Mouse (Mus musculus) limb, embryonic 12.5 days (tissue): ENCODE data around the gene Ttc9c. TPM values are rescaled to one million over a fixed set of nuclear protein-coding genes. Genes with fewer than 3 reads are reported as not detected.
"Not testable (repeated sequence)": the region's sequence is repeated elsewhere in the genome, so short reads cannot be mapped to it uniquely, and the experiment has no call there.

Experiments used
- ATAC-seq: fragments of 200-750 bp; cut with Nextera tagmentation; 2 replicates; pipeline ENCODE4 v1.8.0; 2017; ENCODE audit warnings: low read depth, moderate TSS enrichment; ENCODE audit not compliant: insufficient number of reproducible peaks, insufficient read depth, low FRiP score, low TSS enrichment
- H3K27ac ChIP-seq: fragments of 300-500 bp; sonication (generic); 2 replicates; pipeline ENCODE4 v1.5.1; 2016; ENCODE audit warnings: mild to moderate bottlenecking, moderate library complexity
- H3K27me3 ChIP-seq: fragments of 300-500 bp; sonication (generic); 2 replicates; pipeline ENCODE4 v1.6.1; 2016; ENCODE audit warnings: mild to moderate bottlenecking, moderate library complexity
- H3K36me3 ChIP-seq: fragments of 300-500 bp; sonication (generic); 2 replicates; pipeline ENCODE4 v1.6.1; 2016; ENCODE audit warnings: mild to moderate bottlenecking, moderate library complexity
- H3K4me1 ChIP-seq: fragments of 300-500 bp; sonication (generic); replicated peaks from 2 replicates; pipeline ENCODE4 v1.6.1; 2016
- H3K4me2 ChIP-seq: fragments of 300-500 bp; sonication (generic); 2 replicates; pipeline ENCODE4 v1.6.1; 2016; ENCODE audit warnings: mild to moderate bottlenecking, moderate library complexity
- H3K4me3 ChIP-seq: fragments of 300-500 bp; sonication (generic); replicated peaks from 2 replicates; pipeline ENCODE4 v1.5.1; 2016; ENCODE audit warnings: mild to moderate bottlenecking
- H3K9ac ChIP-seq: fragments of 300-500 bp; sonication (generic); replicated peaks from 2 replicates; pipeline ENCODE4 v1.6.1; 2016; ENCODE audit warnings: mild to moderate bottlenecking, moderate library complexity
- H3K9me3 ChIP-seq: fragments of 300-500 bp; sonication (generic); 2 replicates; pipeline ENCODE4 v1.6.1; 2016; ENCODE audit warnings: mild to moderate bottlenecking, moderate library complexity
- WGBS: fragments of 180-500 bp; shearing (Covaris S2); methylation state at CpG from one replicate; pipeline ENCODE4 v1.1.7; 2016; 5-methylcytosine and 5-hydroxymethylcytosine counted together
- polyA plus RNA-seq: library from polyadenylated mRNA; unstranded; fragments of >200 nt; fragmentation: Nextera tagmentation; extraction: Ambion mirVana; gene quantifications from 2 replicates; pipeline ENCODE4 v1.2.1, GENCODE M21; 2016

The Ttc9c gene
- polyA plus RNA-seq, 1 experiment from 2014 or later, result 77.2 TPM

DNA sequence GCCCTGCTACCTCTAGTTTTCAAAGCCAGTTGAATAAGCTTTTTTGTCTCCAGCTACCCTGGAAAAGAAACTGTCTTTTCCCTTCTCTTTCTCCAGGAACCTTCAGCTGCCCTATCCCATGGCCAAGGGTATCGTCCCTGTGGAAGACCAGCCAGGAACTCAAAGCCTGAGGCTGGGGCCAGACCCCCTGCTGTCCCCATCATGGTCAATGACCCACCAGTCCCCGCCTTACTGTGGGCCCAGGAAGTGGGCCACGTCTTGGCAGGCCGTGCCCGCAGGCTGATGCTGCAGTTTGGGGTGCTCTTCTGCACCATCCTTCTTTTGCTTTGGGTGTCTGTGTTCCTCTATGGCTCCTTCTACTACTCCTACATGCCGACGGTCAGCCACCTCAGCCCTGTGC lies 21.9 kb upstream of the Ttc9c start:
- Histone ChIP-seq H3K27ac (no peak overlapping the region), H3K36me3 (peaks cover 29% of the 10 kb centered on the region), H3K4me3 (peak overlapping the region; percentile 44), H3K4me1 (peaks cover 32% of the 10 kb centered on the region), H3K9me3 (no peaks in the 10 kb centered on the region), H3K9ac (peak overlapping the region; percentile 67; the same call in 1 of the 2 replicates), H3K4me2 (peak overlapping the region; percentile 73), H3K27me3 (no peaks in the 10 kb centered on the region)
- no peak for ATAC-seq
- WGBS, result 86% methylated on average over 7 of the region's 7 CpGs

GRCm38 (mm10) chr19:8839908-8840791 lies 21.0 kb upstream of the Ttc9c start:
- peaks cover 32% of the 10 kb centered on the region for H3K4me1 ChIP-seq
- peak overlapping the region; percentile 52 for H3K4me3 ChIP-seq
- 24% methylated on average over 29 of the region's 29 CpGs for WGBS
- peaks cover 31% of the 10 kb centered on the region for H3K36me3 ChIP-seq
- 0 out of 2 replicates have a peak overlapping the region, but pooled peaks have one; percentile 20 for H3K27ac ChIP-seq
- ATAC-seq, result no peak
- H3K9me3 ChIP-seq, result no peaks in the 10 kb centered on the region
- H3K4me2 ChIP-seq, result peak overlapping the region; percentile 73
- H3K27me3 ChIP-seq, result no peaks in the 10 kb centered on the region
- H3K9ac ChIP-seq, result peak overlapping the region; percentile 67

DNA sequence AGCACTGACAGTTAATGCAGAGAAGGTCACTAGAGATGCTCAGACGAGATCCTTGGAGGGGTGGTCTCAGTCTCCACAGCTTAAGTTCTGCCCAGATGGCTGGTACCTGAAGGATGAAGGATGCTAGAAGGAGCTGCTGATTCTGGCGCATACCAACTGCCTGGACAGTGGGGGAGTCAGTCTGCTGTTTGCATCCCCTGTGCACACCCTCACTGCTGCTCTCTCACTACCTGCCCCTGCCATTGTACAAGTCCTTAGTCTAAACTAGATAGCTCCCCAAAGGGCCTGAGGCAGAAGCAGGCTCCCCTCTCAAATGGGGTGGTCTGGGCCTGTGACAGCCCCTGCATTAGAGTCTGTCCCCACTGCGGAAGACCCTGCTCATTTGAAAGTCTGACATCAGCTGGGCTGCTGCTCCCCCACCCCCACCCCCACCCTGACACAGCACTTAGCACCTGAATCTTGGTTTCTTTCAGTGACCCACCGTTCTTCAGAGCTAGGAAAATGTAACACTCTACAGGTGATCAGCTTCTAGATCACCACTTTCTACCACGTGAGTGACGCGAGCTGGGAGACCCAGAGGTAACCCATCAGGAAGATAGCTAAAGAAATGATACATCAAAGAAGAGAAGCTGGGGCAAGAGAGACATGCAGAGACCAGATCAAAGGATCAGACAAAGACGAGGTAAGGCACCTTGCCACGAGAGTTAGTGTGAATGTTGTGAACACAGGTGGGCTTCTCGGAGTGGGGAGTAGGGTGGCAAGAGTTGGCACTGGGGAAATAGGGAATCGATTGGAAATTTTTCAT lies 20.2 kb upstream of the Ttc9c start, which contains the start of gene Gng3:
TSS of gene Gng3 (minus strand) at position 92 of the 805 bp plus-strand sequence.
- Histone ChIP-seq H3K4me3 (peak within 1 kb of the TSS; percentile 52), H3K9ac (peak within 1 kb of the TSS; percentile 76), H3K27me3 (no peaks in the 10 kb centered on the region), H3K9me3 (no peaks in the 10 kb centered on the region), H3K27ac (peak within 1 kb of the TSS; percentile 98), H3K4me1 (peaks cover 32% of the 10 kb centered on the region), H3K36me3 (peaks cover 38% of the 10 kb centered on the region), H3K4me2 (peak within 1 kb of the TSS; percentile 73)
- 42% methylated on average over 11 of the region's 11 CpGs for WGBS
- peak; percentile 41; the same call in 1 of the 2 replicates for ATAC-seq

GRCm38 (mm10) chr19:8838041-8838730 lies 19.1 kb upstream of the Ttc9c start:
- Histone ChIP-seq H3K9ac (peak overlapping the region; percentile 76), H3K4me1 (peaks cover 32% of the 10 kb centered on the region), H3K27ac (peak overlapping the region; percentile 98), H3K4me2 (peak overlapping the region; percentile 68), H3K36me3 (peaks cover 49% of the 10 kb centered on the region), H3K27me3 (no peaks in the 10 kb centered on the region), H3K9me3 (no peaks in the 10 kb centered on the region), H3K4me3 (peak overlapping the region; percentile 52)
- WGBS, result 21% methylated on average over 15 of the region's 15 CpGs
- ATAC-seq, result no peak

GRCm38 (mm10) chr19:8837251-8837791 lies 18.2 kb upstream of the Ttc9c start, which contains the start of gene Bscl2:
Gene Bscl2, plus strand, starts transcription at chr19:8837467.
- WGBS, result under 1% methylated on average over 38 of the region's 38 CpGs
- ATAC-seq, result peak; percentile 79
- H3K4me2 ChIP-seq, result peak within 1 kb of the TSS; percentile 68
- peak within 1 kb of the TSS; percentile 52 for H3K4me3 ChIP-seq
- H3K9me3 ChIP-seq, result no peaks in the 10 kb centered on the region
- H3K9ac ChIP-seq, result peak within 1 kb of the TSS; percentile 76
- peaks cover 32% of the 10 kb centered on the region for H3K4me1 ChIP-seq
- H3K36me3 ChIP-seq, result peaks cover 50% of the 10 kb centered on the region
- no peaks in the 10 kb centered on the region for H3K27me3 ChIP-seq
- H3K27ac ChIP-seq, result peak within 1 kb of the TSS; percentile 98

- not testable (repeated sequence) for H3K9ac ChIP-seq, H3K9me3 ChIP-seq, H3K27me3 ChIP-seq, ATAC-seq, H3K4me3 ChIP-seq, H3K4me2 ChIP-seq
- 0 out of 2 replicates have a peak overlapping the region, but pooled peaks have one; percentile 98 for H3K27ac ChIP-seq
- 97% methylated on average over 10 of the region's 10 CpGs for WGBS
- H3K4me1 ChIP-seq, result peaks cover 32% of the 10 kb centered on the region
- peaks cover 55% of the 10 kb centered on the region for H3K36me3 ChIP-seq
Measured at GRCm38 (mm10) chr19:8836327-8836726, 17.2 kb upstream of the Ttc9c start.

DNA sequence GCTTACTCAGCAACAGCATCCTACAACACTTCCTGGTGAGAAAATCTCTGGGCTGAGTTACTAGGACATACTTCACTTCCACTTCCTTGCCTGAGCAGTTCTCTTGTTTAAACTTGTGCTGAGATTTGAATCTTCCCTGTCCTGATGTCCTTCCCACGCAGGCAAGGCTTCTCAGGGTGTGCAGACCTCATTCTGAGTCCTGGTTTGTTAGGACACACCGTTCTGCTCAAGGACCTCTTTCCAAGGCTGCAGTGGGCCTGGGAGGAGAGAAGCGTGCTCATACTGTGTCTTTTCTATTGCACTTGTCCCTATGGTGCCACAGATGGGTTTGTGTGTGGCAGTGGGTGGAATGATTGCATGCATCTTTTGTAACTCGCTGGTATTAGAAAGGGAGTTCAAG lies 13.8 kb upstream of the Ttc9c start:
- Histone ChIP-seq H3K27me3 (no peaks in the 10 kb centered on the region), H3K9ac (no peak overlapping the region), H3K9me3 (no peaks in the 10 kb centered on the region), H3K36me3 (peaks cover 84% of the 10 kb centered on the region), H3K4me3 (no peak overlapping the region), H3K4me2 (no peak overlapping the region), H3K4me1 (peaks cover under 1% of the 10 kb centered on the region; the same call in 1 of the 2 replicates), H3K27ac (no peak overlapping the region)
- no peak for ATAC-seq
- 93% methylated on average over 4 of the region's 4 CpGs for WGBS

DNA sequence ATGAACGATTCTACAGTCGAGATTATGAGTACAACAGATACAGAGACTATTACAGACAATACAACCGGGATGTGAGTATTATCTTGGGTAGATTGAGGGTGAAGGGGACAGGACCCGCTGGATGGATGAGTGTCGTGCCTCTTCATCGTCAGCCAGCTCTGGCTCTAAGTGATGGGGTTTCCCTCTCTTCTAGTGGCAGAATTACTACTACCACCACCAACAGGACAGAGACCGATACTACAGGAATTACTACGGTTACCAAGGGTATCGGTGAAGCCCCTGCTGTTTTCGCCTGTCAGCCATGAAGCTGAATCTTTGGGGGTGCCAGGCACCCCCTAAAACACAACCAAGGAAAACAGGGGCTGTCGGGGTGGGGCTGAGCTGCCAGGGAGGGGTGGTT lies 12.1 kb upstream of the Ttc9c start:
- no peak overlapping the region for H3K9ac ChIP-seq
- WGBS, result 87% methylated on average over 11 of the region's 11 CpGs
- no peaks in the 10 kb centered on the region for H3K9me3 ChIP-seq
- no peak overlapping the region for H3K27ac ChIP-seq
- no peaks in the 10 kb centered on the region for H3K27me3 ChIP-seq
- no peak overlapping the region for H3K4me2 ChIP-seq
- H3K4me1 ChIP-seq, result no peaks in the 10 kb centered on the region
- H3K36me3 ChIP-seq, result peaks cover 99% of the 10 kb centered on the region
- H3K4me3 ChIP-seq, result no peak overlapping the region
- ATAC-seq, result no peak

GRCm38 (mm10) chr19:8830664-8831063 lies 11.5 kb upstream of the Ttc9c start:
- Histone ChIP-seq H3K4me2 (no peak overlapping the region), H3K27me3 (no peaks in the 10 kb centered on the region), H3K9ac (no peak overlapping the region), H3K9me3 (no peaks in the 10 kb centered on the region), H3K36me3 (peaks cover 100% of the 10 kb centered on the region), H3K4me1 (no peaks in the 10 kb centered on the region), H3K27ac (no peak overlapping the region), H3K4me3 (no peak overlapping the region)
- WGBS, result 94% methylated on average over 8 of the region's 8 CpGs
- ATAC-seq, result no peak

DNA sequence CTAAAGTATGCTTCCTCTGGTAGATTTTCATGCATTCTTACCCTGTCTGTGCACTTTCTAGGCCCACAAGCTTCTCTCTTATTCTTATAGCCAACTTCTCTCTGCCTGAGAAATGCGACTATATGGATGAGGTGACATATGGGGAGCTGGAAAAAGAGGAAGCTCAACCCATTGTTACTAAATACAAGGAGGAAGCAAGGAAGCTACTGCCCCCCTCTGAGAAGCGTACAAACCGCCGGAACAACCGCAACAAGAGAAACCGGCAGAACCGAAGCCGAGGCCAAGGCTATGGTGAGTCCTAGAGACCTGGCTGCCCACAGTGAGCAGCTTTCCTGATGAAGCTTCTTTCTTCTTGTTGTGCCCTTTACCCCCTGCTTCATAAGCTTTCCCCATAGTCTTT lies 10.5 kb upstream of the Ttc9c start, which contains the start of gene AC129217.1:
TSS of gene AC129217.1 (plus strand) at position 114 of the 400 bp plus-strand sequence.
- 95% methylated on average over 8 of the region's 8 CpGs for WGBS
- H3K9me3 ChIP-seq, result no peaks in the 10 kb centered on the region
- H3K27me3 ChIP-seq, result no peaks in the 10 kb centered on the region
- no peak within 1 kb of the TSS for H3K9ac ChIP-seq
- H3K27ac ChIP-seq, result no peak within 1 kb of the TSS
- H3K4me1 ChIP-seq, result no peaks in the 10 kb centered on the region
- H3K36me3 ChIP-seq, result peaks cover 99% of the 10 kb centered on the region
- no peak within 1 kb of the TSS for H3K4me3 ChIP-seq
- H3K4me2 ChIP-seq, result no peak within 1 kb of the TSS
- ATAC-seq, result no peak
